Mouse (Mus musculus): Measurements from ENCODE around the gene Ltbp1. TPM values are rescaled to one million over a fixed set of nuclear protein-coding genes. Genes with fewer than 3 reads are reported as not detected.

Gene Ltbp1
- polyA plus RNA-seq, 1 experiment, result 4.7 TPM

DNA sequence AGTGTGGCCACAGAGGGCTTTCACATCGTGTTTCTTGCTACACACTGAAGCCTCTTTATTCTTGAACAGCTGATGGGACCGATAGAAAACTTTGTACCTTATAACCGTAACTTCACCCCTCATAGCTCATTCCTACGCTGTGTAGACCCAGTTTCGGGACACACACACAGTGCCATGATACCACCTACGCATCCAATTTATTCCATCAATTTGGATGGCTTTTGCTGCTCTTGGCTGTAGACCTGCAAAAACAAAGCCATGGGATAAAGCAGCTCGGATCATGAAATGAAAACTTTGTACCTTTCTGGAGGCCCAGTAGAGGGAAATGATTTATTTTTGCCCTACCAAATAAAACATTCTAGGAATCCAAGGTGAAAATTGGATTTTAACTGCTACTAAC lies 239.7 kb downstream of the Ltbp1 start:
- H3K27ac ChIP-seq (ENCODE audit: insufficient read depth, low read length), result no peak overlapping the region
- no peaks in the 10 kb centered on the region for H3K4me1 ChIP-seq (ENCODE audit: control insufficient read depth, insufficient read depth, low read length)
- TF ChIP-seq CTCF (IDR thresholded peaks at IDR 0.05; ENCODE audit: extremely low read depth, insufficient read depth, low read length) (no peak), POLR2A (IDR thresholded peaks at IDR 0.05; ENCODE audit: extremely low read depth, insufficient read depth, low read length) (no peak)
- no peak overlapping the region for H3K4me3 ChIP-seq (ENCODE audit: insufficient read depth, low read length)

DNA sequence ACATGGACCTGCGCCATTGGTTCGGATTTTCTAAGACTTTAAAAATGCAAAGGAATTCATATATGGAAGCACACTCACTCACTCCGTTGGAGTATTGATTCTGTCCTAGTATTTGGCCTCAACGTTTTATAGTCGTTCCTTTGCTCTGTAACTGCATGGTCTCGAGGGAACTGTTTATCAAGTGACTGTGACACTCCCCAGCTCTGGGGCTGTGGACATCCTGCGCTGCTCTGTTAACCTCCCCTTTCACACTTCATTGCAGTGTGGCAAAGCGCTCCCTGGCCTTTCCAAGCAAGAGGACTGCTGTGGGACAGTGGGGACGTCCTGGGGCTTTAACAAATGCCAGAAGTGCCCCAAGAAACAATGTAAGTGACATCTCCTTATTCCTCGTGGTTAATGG lies 243.3 kb downstream of the Ltbp1 start:
- Histone ChIP-seq H3K4me1 (ENCODE audit: control insufficient read depth, insufficient read depth, low read length) (no peaks in the 10 kb centered on the region), H3K27ac (ENCODE audit: insufficient read depth, low read length) (no peak overlapping the region), H3K4me3 (ENCODE audit: insufficient read depth, low read length) (no peak overlapping the region)
- TF ChIP-seq CTCF (IDR thresholded peaks at IDR 0.05; ENCODE audit: extremely low read depth, insufficient read depth, low read length) (no peak), POLR2A (IDR thresholded peaks at IDR 0.05; ENCODE audit: extremely low read depth, insufficient read depth, low read length) (no peak)

DNA sequence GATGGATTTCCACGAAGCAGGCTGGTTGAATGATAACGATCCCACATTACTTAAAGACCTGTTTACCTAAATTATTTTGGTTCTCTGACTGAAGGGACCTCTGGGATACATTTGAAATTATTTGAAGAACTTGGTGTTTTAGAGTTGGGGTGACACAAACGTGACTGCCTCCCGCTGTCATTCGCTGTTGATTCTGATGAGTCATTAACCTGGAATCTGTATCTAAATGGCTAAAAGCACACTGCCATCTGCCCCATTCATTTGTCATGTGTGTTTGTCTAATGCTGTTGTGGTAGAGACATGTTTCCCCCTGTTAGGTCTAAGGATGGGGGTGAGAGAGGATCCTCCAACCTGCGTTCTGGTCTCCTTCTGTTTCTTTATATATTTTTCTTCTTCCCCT lies 245.2 kb downstream of the Ltbp1 start:
- Histone ChIP-seq H3K4me1 (ENCODE audit: control insufficient read depth, insufficient read depth, low read length) (no peaks in the 10 kb centered on the region), H3K27ac (ENCODE audit: insufficient read depth, low read length) (no peak overlapping the region), H3K4me3 (ENCODE audit: insufficient read depth, low read length) (no peak overlapping the region)
- no peak for TF ChIP-seq CTCF (IDR thresholded peaks at IDR 0.05; ENCODE audit: extremely low read depth, insufficient read depth, low read length)
- no peak for TF ChIP-seq POLR2A (IDR thresholded peaks at IDR 0.05; ENCODE audit: extremely low read depth, insufficient read depth, low read length)

DNA sequence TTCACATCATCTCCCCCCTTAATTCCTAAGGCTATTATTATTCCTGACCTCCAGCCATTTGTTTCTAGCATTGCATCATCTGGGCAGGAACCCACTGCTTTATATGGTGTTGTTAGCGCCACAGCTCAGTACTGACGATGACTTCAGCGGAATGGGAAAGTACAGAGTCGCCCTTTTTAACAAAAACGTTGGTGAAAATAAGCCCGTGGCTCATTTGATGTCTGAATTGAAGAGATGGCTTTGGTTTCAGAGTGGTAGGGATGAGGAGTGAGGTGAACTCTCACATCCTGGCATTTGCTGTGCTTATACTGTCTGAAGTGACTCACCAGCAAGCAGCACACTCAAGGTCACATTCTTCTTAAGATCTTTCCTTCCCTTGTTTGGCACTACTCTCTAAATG lies 245.7 kb downstream of the Ltbp1 start:
- Histone ChIP-seq H3K4me3 (ENCODE audit: insufficient read depth, low read length) (no peak overlapping the region), H3K27ac (ENCODE audit: insufficient read depth, low read length) (no peak overlapping the region), H3K4me1 (ENCODE audit: control insufficient read depth, insufficient read depth, low read length) (no peaks in the 10 kb centered on the region)
- no peak for TF ChIP-seq CTCF (IDR thresholded peaks at IDR 0.05; ENCODE audit: extremely low read depth, insufficient read depth, low read length)
- TF ChIP-seq POLR2A (IDR thresholded peaks at IDR 0.05; ENCODE audit: extremely low read depth, insufficient read depth, low read length), result no peak

DNA sequence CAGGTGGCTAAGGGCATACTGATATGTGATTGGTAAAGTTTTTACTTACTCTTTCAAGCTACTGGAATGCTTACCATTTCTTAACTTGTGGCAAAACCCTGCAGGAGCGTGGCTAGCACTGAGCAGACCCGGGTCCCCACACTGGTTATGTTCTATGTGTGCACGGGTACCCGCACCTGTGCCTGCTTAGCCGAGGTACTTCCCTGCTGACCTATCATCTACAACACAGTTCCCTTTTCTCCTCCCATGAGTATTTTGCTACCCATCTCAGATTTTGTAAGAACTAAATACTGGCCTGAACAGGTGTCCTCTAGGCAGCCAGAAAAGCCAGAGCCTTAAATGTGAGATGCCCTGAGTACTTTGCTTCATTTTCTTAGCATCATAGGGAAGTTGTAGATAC lies 247.2 kb downstream of the Ltbp1 start:
- no peak overlapping the region for H3K27ac ChIP-seq (ENCODE audit: insufficient read depth, low read length)
- no peaks in the 10 kb centered on the region for H3K4me1 ChIP-seq (ENCODE audit: control insufficient read depth, insufficient read depth, low read length)
- TF ChIP-seq POLR2A (IDR thresholded peaks at IDR 0.05; ENCODE audit: extremely low read depth, insufficient read depth, low read length), result no peak
- TF ChIP-seq CTCF (IDR thresholded peaks at IDR 0.05; ENCODE audit: extremely low read depth, insufficient read depth, low read length), result no peak
- no peak overlapping the region for H3K4me3 ChIP-seq (ENCODE audit: insufficient read depth, low read length)

DNA sequence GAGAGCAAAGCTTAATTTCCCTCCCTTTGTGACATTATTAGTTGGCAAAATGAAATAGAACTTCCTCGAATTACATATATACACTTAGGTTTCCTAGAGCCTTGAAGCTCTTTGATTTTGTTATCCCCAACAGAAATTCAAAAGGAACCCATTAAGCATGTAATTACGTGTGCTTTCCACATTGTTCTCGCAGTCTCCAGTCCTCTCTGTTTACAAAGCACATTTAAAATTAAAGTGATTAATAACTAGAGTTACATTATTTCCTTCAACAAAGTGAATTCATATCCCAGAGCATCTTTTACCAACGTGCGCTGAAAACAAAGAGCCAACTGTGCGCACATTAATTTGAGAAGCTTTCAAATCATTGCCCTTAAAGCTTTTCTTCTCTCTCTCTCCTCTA lies 249.5 kb downstream of the Ltbp1 start:
- H3K27ac ChIP-seq (ENCODE audit: insufficient read depth, low read length), result no peak overlapping the region
- H3K4me3 ChIP-seq (ENCODE audit: insufficient read depth, low read length), result no peak overlapping the region
- no peaks in the 10 kb centered on the region for H3K4me1 ChIP-seq (ENCODE audit: control insufficient read depth, insufficient read depth, low read length)
- TF ChIP-seq POLR2A (IDR thresholded peaks at IDR 0.05; ENCODE audit: extremely low read depth, insufficient read depth, low read length) (no peak), CTCF (IDR thresholded peaks at IDR 0.05; ENCODE audit: extremely low read depth, insufficient read depth, low read length) (no peak)

DNA sequence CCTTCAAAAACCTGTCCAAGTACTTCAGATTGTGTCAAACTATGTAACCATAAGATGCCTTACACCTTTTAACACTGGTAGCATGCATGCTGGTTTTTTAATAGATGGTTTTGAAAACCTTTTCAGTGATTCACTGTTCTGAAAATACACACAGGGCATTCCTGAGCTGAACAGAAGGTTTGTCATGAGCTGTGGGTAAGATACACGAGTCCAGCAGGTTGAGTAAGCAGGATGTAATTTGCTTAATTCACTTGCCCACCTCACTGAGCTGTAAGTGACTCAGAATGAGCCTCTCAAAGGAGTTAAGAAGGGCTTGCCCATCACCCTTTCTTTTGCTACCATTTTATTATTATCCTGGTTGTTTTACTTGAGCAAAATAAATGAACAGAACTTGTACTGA lies 250.6 kb downstream of the Ltbp1 start:
- H3K27ac ChIP-seq (ENCODE audit: insufficient read depth, low read length), result no peak overlapping the region
- no peak for TF ChIP-seq CTCF (IDR thresholded peaks at IDR 0.05; ENCODE audit: extremely low read depth, insufficient read depth, low read length)
- TF ChIP-seq POLR2A (IDR thresholded peaks at IDR 0.05; ENCODE audit: extremely low read depth, insufficient read depth, low read length), result no peak
- no peak overlapping the region for H3K4me3 ChIP-seq (ENCODE audit: insufficient read depth, low read length)
- no peaks in the 10 kb centered on the region for H3K4me1 ChIP-seq (ENCODE audit: control insufficient read depth, insufficient read depth, low read length)

DNA sequence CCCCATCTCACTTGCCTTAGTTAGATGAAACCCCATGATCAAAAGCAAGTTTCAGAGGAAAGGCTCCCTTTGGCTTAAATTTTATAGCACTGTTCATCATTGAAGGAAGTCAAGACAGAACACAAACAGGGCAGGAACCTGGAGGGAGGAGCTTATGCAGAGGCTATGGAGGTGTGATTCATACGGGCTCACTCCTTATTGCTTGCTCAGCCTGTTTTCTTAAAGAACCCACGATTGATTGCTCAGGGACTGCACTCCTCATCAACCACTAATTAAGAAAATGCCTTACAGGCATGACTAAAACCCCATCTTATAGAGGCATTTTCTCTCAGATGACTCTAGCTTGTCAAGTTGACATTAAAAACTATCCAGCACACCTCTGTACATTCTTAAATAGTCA lies 253.1 kb downstream of the Ltbp1 start:
- TF ChIP-seq POLR2A (IDR thresholded peaks at IDR 0.05; ENCODE audit: extremely low read depth, insufficient read depth, low read length) (no peak), CTCF (IDR thresholded peaks at IDR 0.05; ENCODE audit: extremely low read depth, insufficient read depth, low read length) (no peak)
- H3K4me1 ChIP-seq (ENCODE audit: control insufficient read depth, insufficient read depth, low read length), result no peaks in the 10 kb centered on the region
- no peak overlapping the region for H3K4me3 ChIP-seq (ENCODE audit: insufficient read depth, low read length)
- H3K27ac ChIP-seq (ENCODE audit: insufficient read depth, low read length), result no peak overlapping the region

DNA sequence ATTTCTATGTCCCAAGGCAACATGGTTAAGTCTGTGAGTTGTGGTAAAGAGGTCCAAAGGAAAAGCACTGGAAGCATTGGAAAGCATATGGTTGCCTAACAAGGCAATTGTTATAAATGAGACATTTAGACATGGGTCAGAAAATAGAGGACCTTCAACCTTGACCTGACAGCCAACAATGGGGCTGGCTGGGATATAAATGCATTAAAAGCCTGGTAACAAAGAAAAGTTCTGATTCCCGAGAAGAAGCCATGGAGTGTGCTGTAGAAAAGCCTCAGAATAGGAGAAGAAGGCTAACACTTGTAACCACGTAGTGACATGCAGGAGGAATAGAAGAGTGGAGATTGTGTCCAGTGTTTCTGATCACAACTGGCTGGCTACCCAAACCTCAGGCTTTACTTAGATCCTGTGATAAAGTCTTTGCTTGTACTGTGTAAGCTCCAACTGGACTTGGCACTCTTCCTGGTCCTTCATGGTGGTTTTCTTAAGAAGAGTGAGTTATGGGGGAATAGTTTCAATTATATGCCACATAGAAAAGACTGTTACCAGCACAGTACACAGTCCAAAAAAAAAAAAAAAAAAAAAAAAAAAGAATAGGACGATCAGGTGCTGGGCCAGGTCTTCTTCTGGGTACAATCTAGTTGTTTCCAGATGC lies 258.1 kb downstream of the Ltbp1 start:
- Histone ChIP-seq H3K4me1 (ENCODE audit: control insufficient read depth, insufficient read depth, low read length) (no peaks in the 10 kb centered on the region), H3K27ac (ENCODE audit: insufficient read depth, low read length) (no peak overlapping the region), H3K4me3 (ENCODE audit: insufficient read depth, low read length) (no peak overlapping the region)
- TF ChIP-seq POLR2A (IDR thresholded peaks at IDR 0.05; ENCODE audit: extremely low read depth, insufficient read depth, low read length), result no peak
- no peak for TF ChIP-seq CTCF (IDR thresholded peaks at IDR 0.05; ENCODE audit: extremely low read depth, insufficient read depth, low read length)

DNA sequence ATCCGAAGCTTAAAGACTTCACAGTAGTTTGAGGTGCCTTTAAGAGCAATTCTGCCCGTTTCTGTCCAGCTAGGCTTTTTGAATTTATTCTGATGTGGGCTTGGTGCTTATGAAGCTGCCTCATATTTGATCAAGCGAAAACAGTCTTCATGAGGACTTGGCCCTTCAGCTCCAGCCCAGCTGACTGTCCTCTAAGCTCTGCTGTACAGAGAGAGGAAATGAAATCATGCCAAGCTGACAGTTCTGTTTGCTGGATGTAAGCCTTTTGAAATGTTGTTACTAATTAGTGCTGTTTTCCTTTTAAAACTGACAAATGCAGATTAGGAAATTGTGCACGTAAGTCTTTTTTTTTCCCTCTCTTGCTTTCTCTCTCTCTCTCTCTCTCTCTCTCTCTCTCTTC lies 263.1 kb downstream of the Ltbp1 start:
- Histone ChIP-seq H3K4me1 (ENCODE audit: control insufficient read depth, insufficient read depth, low read length) (no peaks in the 10 kb centered on the region), H3K27ac (ENCODE audit: insufficient read depth, low read length) (no peak overlapping the region), H3K4me3 (ENCODE audit: insufficient read depth, low read length) (no peak overlapping the region)
- no peak for TF ChIP-seq CTCF (IDR thresholded peaks at IDR 0.05; ENCODE audit: extremely low read depth, insufficient read depth, low read length)
- no peak for TF ChIP-seq POLR2A (IDR thresholded peaks at IDR 0.05; ENCODE audit: extremely low read depth, insufficient read depth, low read length)
